Mouse (Mus musculus) midbrain, embryonic 11.5 days (tissue): Measurements from ENCODE around the gene Hikeshi. TPM values are rescaled to one million over a fixed set of nuclear protein-coding genes. Genes with fewer than 3 reads are reported as not detected.

Experiments used
- ATAC-seq: fragments of 200-750 bp; cut with Nextera tagmentation; 2 replicates; pipeline ENCODE4 v1.8.0; 2017; ENCODE audit warnings: moderate TSS enrichment, moderate library complexity; ENCODE audit not compliant: low FRiP score
- DNase-seq: peaks from one replicate; pipeline ENCODE4 v3.0.0; 2015; ENCODE audit warnings: low spot score; ENCODE audit errors: missing footprints
- H3K27ac ChIP-seq: fragments of 300-500 bp; sonication (generic); 2 replicates; pipeline ENCODE4 v1.5.1; 2014; ENCODE audit warnings: low read depth, low read length
- H3K27me3 ChIP-seq: fragments of 300-500 bp; sonication (generic); 2 replicates; pipeline ENCODE4 v1.6.1; 2014; ENCODE audit warnings: mild to moderate bottlenecking, low read length, moderate library complexity, mixed read lengths; ENCODE audit not compliant: control insufficient read depth, insufficient read depth
- H3K36me3 ChIP-seq: fragments of 300-500 bp; sonication (generic); 2 replicates; pipeline ENCODE4 v1.6.1; 2014; ENCODE audit warnings: mild to moderate bottlenecking, low read length, moderate library complexity, mixed read lengths; ENCODE audit not compliant: control insufficient read depth, insufficient read depth
- H3K4me1 ChIP-seq: fragments of 300-500 bp; sonication (generic); 2 replicates; pipeline ENCODE4 v1.6.1; 2014; ENCODE audit warnings: low read length; ENCODE audit not compliant: control insufficient read depth, insufficient read depth
- H3K4me2 ChIP-seq: fragments of 300-500 bp; sonication (generic); 2 replicates; pipeline ENCODE4 v1.6.1; 2014; ENCODE audit warnings: mild to moderate bottlenecking, moderate library complexity
- H3K4me3 ChIP-seq: fragments of 300-500 bp; sonication (generic); 2 replicates; pipeline ENCODE4 v1.5.1; 2014; ENCODE audit warnings: low read depth, low read length
- H3K9ac ChIP-seq: fragments of 300-500 bp; sonication (generic); 2 replicates; pipeline ENCODE4 v1.6.1; 2014; ENCODE audit warnings: low read length
- H3K9me3 ChIP-seq: fragments of 300-500 bp; sonication (generic); 2 replicates; pipeline ENCODE4 v1.6.1; 2016; ENCODE audit warnings: low read length; ENCODE audit not compliant: control insufficient read depth
- WGBS: fragments of 180-500 bp; shearing (Covaris S2); extraction: QIAGEN DNeasy Blood & Tissue Kit; methylation state at CpG from one replicate; pipeline ENCODE4 v1.1.7; 2014; 5-methylcytosine and 5-hydroxymethylcytosine counted together
- polyA plus RNA-seq: library from polyadenylated mRNA; unstranded; fragments of >200 nt; fragmentation: Nextera tagmentation; extraction: Ambion mirVana; gene quantifications from 2 replicates; pipeline ENCODE4 v1.2.1, GENCODE M21; 2014

The Hikeshi gene
- polyA plus RNA-seq, 1 experiment from 2014 or later: 153 TPM

- no peak for ATAC-seq
- DNase-seq: peak; percentile 6
- no peak overlapping the region for H3K27ac ChIP-seq
- no peak overlapping the region for H3K9ac ChIP-seq
- no peak overlapping the region for H3K4me3 ChIP-seq
- 91% methylated on average over 1 of the region's 1 CpGs for WGBS
- H3K9me3 ChIP-seq: no peaks in the 10 kb centered on the region
- peaks cover 13% of the 10 kb centered on the region for H3K36me3 ChIP-seq
- no peak overlapping the region for H3K4me2 ChIP-seq
- H3K27me3 ChIP-seq: no peaks in the 10 kb centered on the region
- peaks cover 9% of the 10 kb centered on the region for H3K4me1 ChIP-seq
Observed at GRCm38 (mm10) chr7:89975571-89975970, 34.6 kb upstream of the Hikeshi start.

- no peak overlapping the region for H3K27ac ChIP-seq
- no peak for ATAC-seq
- no peak overlapping the region for H3K4me3 ChIP-seq
- peaks cover 2% of the 10 kb centered on the region; the same call in 1 of the 2 replicates for H3K36me3 ChIP-seq
- H3K4me1 ChIP-seq: no peaks in the 10 kb centered on the region
- H3K9me3 ChIP-seq: no peaks in the 10 kb centered on the region
- H3K4me2 ChIP-seq: no peak overlapping the region
- no peak overlapping the region for H3K9ac ChIP-seq
- DNase-seq: no peak
- H3K27me3 ChIP-seq: no peaks in the 10 kb centered on the region
- WGBS: 95% methylated on average over 2 of the region's 2 CpGs
Observed at GRCm38 (mm10) chr7:89967235-89967634, 26.2 kb upstream of the Hikeshi start.

- Histone ChIP-seq H3K4me2 (no peak overlapping the region), H3K9ac (no peak overlapping the region), H3K27ac (no peak overlapping the region), H3K9me3 (no peaks in the 10 kb centered on the region), H3K4me3 (no peak overlapping the region), H3K4me1 (no peaks in the 10 kb centered on the region), H3K36me3 (peaks cover 2% of the 10 kb centered on the region; the same call in 1 of the 2 replicates), H3K27me3 (no peaks in the 10 kb centered on the region)
- ATAC-seq (no peak), DNase-seq (no peak)
- WGBS: 90% methylated on average over 1 of the region's 1 CpGs
Observed at GRCm38 (mm10) chr7:89966771-89967170, 25.8 kb upstream of the Hikeshi start.

- H3K27ac ChIP-seq: no peak overlapping the region
- DNase-seq (no peak), ATAC-seq (no peak)
- H3K9ac ChIP-seq: no peak overlapping the region
- H3K9me3 ChIP-seq: no peaks in the 10 kb centered on the region
- H3K4me3 ChIP-seq: no peak overlapping the region
- H3K36me3 ChIP-seq: peaks cover 2% of the 10 kb centered on the region; the same call in 1 of the 2 replicates
- H3K4me2 ChIP-seq: no peak overlapping the region
- no peaks in the 10 kb centered on the region for H3K27me3 ChIP-seq
- no peaks in the 10 kb centered on the region for H3K4me1 ChIP-seq
Observed at GRCm38 (mm10) chr7:89963135-89963534, 22.1 kb upstream of the Hikeshi start.

- Histone ChIP-seq H3K9me3 (no peaks in the 10 kb centered on the region), H3K27ac (no peak overlapping the region), H3K4me1 (no peaks in the 10 kb centered on the region), H3K36me3 (0 out of 2 replicates have a peak, but pooled peaks cover 5% of the 10 kb centered on the region), H3K4me2 (no peak overlapping the region), H3K9ac (no peak overlapping the region), H3K4me3 (no peak overlapping the region), H3K27me3 (no peaks in the 10 kb centered on the region)
- ATAC-seq (no peak), DNase-seq (no peak)
- WGBS: 51% methylated on average over 5 of the region's 5 CpGs
Observed at GRCm38 (mm10) chr7:89957300-89957699, 16.3 kb upstream of the Hikeshi start.

GRCm38 (mm10) chr7:89954261-89954660, 13.3 kb upstream of the Hikeshi start:
- ATAC-seq (no peak), DNase-seq (no peak)
- Histone ChIP-seq H3K36me3 (0 out of 2 replicates have a peak, but pooled peaks cover 5% of the 10 kb centered on the region), H3K9me3 (no peaks in the 10 kb centered on the region), H3K9ac (no peak overlapping the region), H3K27ac (no peak overlapping the region), H3K4me3 (no peak overlapping the region), H3K27me3 (no peaks in the 10 kb centered on the region), H3K4me1 (no peaks in the 10 kb centered on the region), H3K4me2 (no peak overlapping the region)
- 92% methylated on average over 5 of the region's 5 CpGs for WGBS

GRCm38 (mm10) chr7:89949403-89949802, 8.4 kb upstream of the Hikeshi start:
- Histone ChIP-seq H3K4me3 (no peak overlapping the region), H3K9ac (no peak overlapping the region)
- 75% methylated on average over 4 of the region's 4 CpGs for WGBS

GRCm38 (mm10) chr7:89948026-89948425, 7.0 kb upstream of the Hikeshi start:
- Histone ChIP-seq H3K4me1 (no peaks in the 10 kb centered on the region), H3K9ac (no peak overlapping the region), H3K27ac (no peak overlapping the region), H3K36me3 (no peaks in the 10 kb centered on the region), H3K4me2 (no peak overlapping the region), H3K27me3 (no peaks in the 10 kb centered on the region), H3K9me3 (no peaks in the 10 kb centered on the region), H3K4me3 (no peak overlapping the region)
- WGBS: 89% methylated on average over 7 of the region's 7 CpGs
- DNase-seq: no peak
- ATAC-seq: no peak

More at GRCm38 (mm10) chr7:89949403-89949802, 8.4 kb upstream of the Hikeshi start:
- Histone ChIP-seq H3K27me3 (no peaks in the 10 kb centered on the region), H3K9me3 (no peaks in the 10 kb centered on the region), H3K4me2 (no peak overlapping the region), H3K4me1 (no peaks in the 10 kb centered on the region), H3K36me3 (0 out of 2 replicates have a peak, but pooled peaks cover 3% of the 10 kb centered on the region), H3K27ac (no peak overlapping the region)
- DNase-seq (no peak), ATAC-seq (no peak)

GRCm38 (mm10) chr7:89939497-89940353, 1.3 kb downstream of the Hikeshi start:
- Histone ChIP-seq H3K36me3 (no peaks in the 10 kb centered on the region; the same call in 1 of the 2 replicates), H3K9me3 (no peaks in the 10 kb centered on the region), H3K4me3 (peak overlapping the region; percentile 81), H3K4me1 (peaks cover 10% of the 10 kb centered on the region; the same call in 1 of the 2 replicates), H3K4me2 (peak overlapping the region; percentile 49), H3K27me3 (no peaks in the 10 kb centered on the region), H3K9ac (peak overlapping the region; percentile 83), H3K27ac (no peak overlapping the region)
- ATAC-seq (no peak), DNase-seq (peak; percentile 87)
- 52% methylated on average over 15 of the region's 15 CpGs for WGBS
